ENCODE assay signal across 8 mouse cellular contexts in the genomic region with DNA sequence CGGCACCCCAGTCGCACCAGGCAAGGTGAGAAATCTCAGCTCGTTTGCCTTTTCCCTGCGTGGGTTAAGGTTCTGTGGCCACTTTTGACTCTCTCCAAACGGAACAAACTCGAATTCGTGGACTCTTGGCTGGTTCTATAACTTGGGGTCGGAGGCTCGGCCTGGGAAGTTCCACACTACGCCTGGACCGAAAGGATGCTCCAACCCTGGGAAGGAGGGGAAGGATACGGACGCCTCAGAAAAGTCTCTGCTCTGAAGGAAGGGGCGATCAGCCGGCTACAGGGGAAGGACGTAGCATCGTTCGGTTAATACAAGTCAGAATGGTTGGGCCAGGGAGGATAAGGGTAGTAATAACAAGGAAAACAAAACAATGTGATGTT. TPM values are rescaled to one million over a fixed set of nuclear protein-coding genes. Genes with fewer than 3 reads are reported as not detected.
DNase-seq lines count a peak whose midpoint lies in the region; ATAC-seq and TF ChIP-seq lines count a peak whose summit lies in the region.

No protein-coding gene starts in this region.

- H3K4me2 ChIP-seq in forebrain, postnatal 0 days (ENCODE audit: low read depth), result peak overlapping the region; percentile 81

- WGBS in heart, adult 2 months, result under 1% methylated on average over 18 of the region's 18 CpGs
- under 1% methylated on average over 18 of the region's 18 CpGs for WGBS in forebrain, postnatal 0 days

- peaks cover 2% of the 10 kb centered on the region; the same call in 1 of the 2 replicates for H3K36me3 ChIP-seq in heart, adult 2 months (ENCODE audit: control insufficient read depth, insufficient read depth, low read length)
- no peaks in the 10 kb centered on the region for H3K36me3 ChIP-seq in E14TG2a.4 (ENCODE audit: insufficient read depth, low read length)
- no peaks in the 10 kb centered on the region for H3K36me3 ChIP-seq in forebrain, postnatal 0 days (ENCODE audit: insufficient read depth)

- no peak for TF ChIP-seq CTCF in heart, adult 2 months (IDR thresholded peaks at IDR 0.05)
- TF ChIP-seq CTCF in E14TG2a.4 (conservative IDR thresholded peaks at IDR 0.05; ENCODE audit: low read length), result no peak
- no peak for TF ChIP-seq CTCF in forebrain, postnatal 0 days (IDR thresholded peaks at IDR 0.05; ENCODE audit: low read depth)

- ATAC-seq in forebrain, postnatal 0 days, result peak; percentile 65

- H3K9ac ChIP-seq in heart, adult 2 months (ENCODE audit: low read depth, low read length), result peak overlapping the region; percentile 71
- H3K9ac ChIP-seq in forebrain, postnatal 0 days, result peak overlapping the region; percentile 67

- peak overlapping the region; percentile 69 for H3K4me3 ChIP-seq in heart, adult 2 months
- H3K4me3 ChIP-seq in E14TG2a.4 (replicated peaks; ENCODE audit: low read length), result peak overlapping the region; percentile 85
- H3K4me3 ChIP-seq in forebrain, postnatal 0 days (ENCODE audit: low read depth, low read length), result peak overlapping the region; percentile 77

- no peaks in the 10 kb centered on the region for H3K9me3 ChIP-seq in E14TG2a.4 (ENCODE audit: low read length)
- no peaks in the 10 kb centered on the region for H3K9me3 ChIP-seq in forebrain, postnatal 0 days (ENCODE audit: low read length)

- intact Hi-C loops in heart, adult 2 months (cut with DNase I), result no loop called here
- intact Hi-C loops in heart, postnatal 14 days (cut with DNase I), result no loop called here

- no peaks in the 10 kb centered on the region for H3K27me3 ChIP-seq in heart, adult 2 months (ENCODE audit: control insufficient read depth, insufficient read depth, low read length)
- H3K27me3 ChIP-seq in E14TG2a.4 (ENCODE audit: insufficient read depth, low read length), result no peaks in the 10 kb centered on the region
- no peaks in the 10 kb centered on the region for H3K27me3 ChIP-seq in forebrain, postnatal 0 days (ENCODE audit: insufficient read depth, low read length)

- 0 out of 2 replicates have a peak, but pooled peaks have one; percentile 3 for TF ChIP-seq EP300 in heart, adult 2 months (IDR thresholded peaks at IDR 0.05; ENCODE audit: insufficient read depth, low read depth, low read length)

- DNase-seq in heart, adult 2 months, result no peak
- no peak for DNase-seq in heart, postnatal 14 days
- no peak for DNase-seq in forebrain, postnatal 0 days
- peak; percentile 7 for DNase-seq in lung, postnatal 25 days (ENCODE audit: low spot score)
- DNase-seq in B cell, adult 2 months, result no peak
- no peak for DNase-seq in urinary bladder, postnatal 36 days (ENCODE audit: low spot score in 2 of 2)
- DNase-seq in spleen, postnatal 10 days (ENCODE audit: low spot score in 2 of 2), result no peak

- no peaks in the 10 kb centered on the region; the same call in 1 of the 2 replicates for H3K4me1 ChIP-seq in heart, adult 2 months (ENCODE audit: control insufficient read depth, insufficient read depth, low read length)
- H3K4me1 ChIP-seq in E14TG2a.4 (replicated peaks; ENCODE audit: low read depth, low read length), result peaks cover 26% of the 10 kb centered on the region
- no peaks in the 10 kb centered on the region for H3K4me1 ChIP-seq in forebrain, postnatal 0 days (ENCODE audit: insufficient read depth)

- TF ChIP-seq POLR2A in heart, adult 2 months (IDR thresholded peaks at IDR 0.05; ENCODE audit: insufficient read depth, low read depth, low read length), result no peak

- no peaks in the 10 kb centered on the region for H3K79me2 ChIP-seq in heart, adult 2 months (replicated peaks; ENCODE audit: control insufficient read depth, insufficient read depth, low read length)

- H3K27ac ChIP-seq in heart, adult 2 months, result peak overlapping the region; percentile 46
- peak overlapping the region; percentile 67 for H3K27ac ChIP-seq in forebrain, postnatal 0 days (ENCODE audit: low read depth, low read length)

RNA-seq across cellular contexts. Expression of a gene that starts 0.3 kb away (rescaled TPM):
- total RNA-seq in heart, adult 2 months (2021), result 1 to 10 TPM; 3.8 to 5.3 TPM
- polyA plus RNA-seq in heart, adult 2 months (2012; rRNA removed), result 0.59 and 0.91 TPM in 2 replicates
- total RNA-seq in heart, postnatal 14 days (2021), result 1 to 10 TPM; 4.3 to 4.5 TPM
- 15.1 and 31.2 TPM in 2 replicates for total RNA-seq in forebrain, postnatal 0 days (2014; rRNA removed)
- polyA plus RNA-seq in forebrain, postnatal 0 days (2015; fragmentation: Nextera tagmentation; extraction: Ambion mirVana), result 28.1 and 33.4 TPM in 2 replicates

RNA-seq across cellular contexts. Expression of a gene that starts 11.6 kb away (rescaled TPM):
- total RNA-seq in heart, adult 2 months (2021), result 10 to 100 TPM; 39.9 to 46.8 TPM
- 26.1 and 32.2 TPM in 2 replicates for polyA plus RNA-seq in heart, adult 2 months (2012; rRNA removed)
- 10 to 100 TPM; 43.5 to 45.4 TPM for total RNA-seq in heart, postnatal 14 days (2021)
- total RNA-seq in forebrain, postnatal 0 days (2014; rRNA removed), result 81.4 and 111 TPM in 2 replicates
- 63.3 and 74.3 TPM in 2 replicates for polyA plus RNA-seq in forebrain, postnatal 0 days (2015; fragmentation: Nextera tagmentation; extraction: Ambion mirVana)

RNA-seq across cellular contexts. Expression of a gene that starts 35.3 kb away (rescaled TPM):
- total RNA-seq in heart, adult 2 months (2021), result not detected
- polyA plus RNA-seq in heart, adult 2 months (2012; rRNA removed), result not detected in 2 replicates
- total RNA-seq in heart, postnatal 14 days (2021), result not detected
- total RNA-seq in forebrain, postnatal 0 days (2014; rRNA removed), result not detected in 2 replicates
- polyA plus RNA-seq in forebrain, postnatal 0 days (2015; fragmentation: Nextera tagmentation; extraction: Ambion mirVana), result 0.19 TPM in 1 of 2 replicates, not detected in the other

RNA-seq across cellular contexts. Expression of a gene that starts 58.0 kb away (rescaled TPM):
- total RNA-seq in heart, adult 2 months (2021), result 1 to 10 TPM; 3.6 to 4.4 TPM
- 1.2 and 1.4 TPM in 2 replicates for polyA plus RNA-seq in heart, adult 2 months (2012; rRNA removed)
- 1 to 10 TPM; 4.9 to 5.8 TPM for total RNA-seq in heart, postnatal 14 days (2021)
- 12.3 and 13.1 TPM in 2 replicates for total RNA-seq in forebrain, postnatal 0 days (2014; rRNA removed)
- polyA plus RNA-seq in forebrain, postnatal 0 days (2015; fragmentation: Nextera tagmentation; extraction: Ambion mirVana), result 10.7 and 11.4 TPM in 2 replicates

RNA-seq across cellular contexts. Expression of a gene that starts 58.3 kb away (rescaled TPM):
- not detected for total RNA-seq in heart, adult 2 months (2021)
- not detected in 2 replicates for polyA plus RNA-seq in heart, adult 2 months (2012; rRNA removed)
- total RNA-seq in heart, postnatal 14 days (2021), result not detected
- not detected in 2 replicates for total RNA-seq in forebrain, postnatal 0 days (2014; rRNA removed)
- polyA plus RNA-seq in forebrain, postnatal 0 days (2015; fragmentation: Nextera tagmentation; extraction: Ambion mirVana), result 0.34 TPM in 1 of 2 replicates, not detected in the other
